Mouse (Mus musculus) cerebellum, postnatal 4 days (tissue): Measurements from ENCODE around the gene Apoc3.
A peak's percentile ranks its signal among the peaks of the same experiment; 100 is the strongest.

Experiments used
- DNase-seq, 2 experiments: peaks; one replicate each; pipeline ENCODE4 v3.0.0; 2022; ENCODE audit warnings: low spot score in 2 of 2, mixed read lengths in 1 of 2

Gene Apoc3

GRCm38 (mm10) chr9:46194809-46195208, 40.6 kb downstream of the Apoc3 start:
- DNase-seq = no peak

DNA sequence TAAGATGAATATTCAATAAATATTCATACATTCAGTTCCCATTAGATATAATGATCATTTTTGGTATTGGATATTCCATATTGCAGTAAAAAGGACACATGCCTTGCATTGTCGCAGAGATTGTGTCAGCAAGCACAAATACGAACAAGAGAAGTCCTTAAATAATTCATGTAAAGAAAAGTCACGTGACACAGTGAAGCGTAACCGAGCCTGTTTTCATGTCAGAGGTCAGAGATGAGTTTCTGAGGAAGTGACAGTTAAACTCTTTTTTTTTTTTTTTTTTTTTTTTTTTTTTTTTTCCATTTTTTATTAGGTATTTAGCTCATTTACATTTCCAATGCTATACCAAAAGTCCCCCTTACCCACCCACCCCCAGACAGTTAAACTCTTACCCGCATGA, 42.8 kb downstream of the Apoc3 start:
- no peak for DNase-seq

DNA sequence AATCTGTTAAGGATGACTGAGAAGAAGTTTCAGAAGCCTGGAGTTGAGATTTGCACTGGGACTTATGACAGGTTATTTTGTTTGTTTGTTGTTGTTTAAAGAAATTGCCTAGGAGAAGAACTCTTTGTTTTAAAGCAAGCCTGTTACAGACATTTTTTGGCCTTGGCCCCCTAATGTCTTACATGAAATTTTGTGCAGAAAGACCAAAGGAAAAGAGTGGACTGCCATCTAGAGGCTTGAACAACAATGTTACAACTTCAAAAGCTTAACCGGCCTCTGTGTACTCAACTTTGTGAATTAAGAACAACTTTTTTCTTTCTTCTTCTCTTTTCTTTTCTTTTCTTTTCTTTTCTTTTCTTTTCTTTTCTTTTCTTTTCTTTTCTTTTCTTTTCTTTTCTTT, 43.8 kb downstream of the Apoc3 start:
- DNase-seq = peak in 1 of 2 experiments; percentile 14

DNA sequence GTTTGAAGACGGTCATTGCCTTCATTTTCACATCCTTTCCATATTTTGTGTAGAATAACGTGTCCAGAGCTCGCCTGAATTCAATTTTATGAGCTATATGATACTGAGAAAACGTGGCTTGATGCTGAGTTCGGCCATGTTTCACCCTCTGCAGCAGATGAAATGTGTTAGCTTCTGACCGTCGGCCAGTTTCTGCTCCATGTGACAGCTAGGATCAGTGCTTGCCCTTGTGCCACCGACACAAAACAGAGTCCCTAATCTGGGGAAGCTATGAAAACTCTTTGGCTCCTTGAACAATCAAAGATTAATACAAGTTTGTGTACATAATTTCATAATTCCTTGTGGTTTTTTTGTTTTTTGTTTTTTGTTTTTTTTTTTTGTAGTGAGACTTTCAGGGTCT, 44.2 kb downstream of the Apoc3 start:
- DNase-seq = no peak

DNA sequence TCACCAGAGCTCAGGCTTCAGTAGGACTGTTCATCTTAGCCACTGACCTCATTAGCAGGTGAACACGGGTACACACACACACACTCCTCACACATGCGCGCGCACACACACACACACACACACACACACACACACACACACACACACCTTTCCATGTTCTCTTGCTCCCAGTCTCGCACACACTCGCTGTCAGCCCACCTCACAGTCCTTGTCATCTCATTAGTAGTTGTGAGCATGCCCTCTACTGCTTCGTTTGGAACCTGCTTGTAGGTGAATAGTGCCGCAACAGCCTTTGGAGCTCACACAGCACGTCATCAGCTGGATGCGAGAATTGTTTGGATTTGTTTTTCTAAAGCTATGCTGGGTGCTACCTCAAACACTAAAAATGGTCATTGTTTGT, 46.1 kb downstream of the Apoc3 start:
- no peak for DNase-seq

DNA sequence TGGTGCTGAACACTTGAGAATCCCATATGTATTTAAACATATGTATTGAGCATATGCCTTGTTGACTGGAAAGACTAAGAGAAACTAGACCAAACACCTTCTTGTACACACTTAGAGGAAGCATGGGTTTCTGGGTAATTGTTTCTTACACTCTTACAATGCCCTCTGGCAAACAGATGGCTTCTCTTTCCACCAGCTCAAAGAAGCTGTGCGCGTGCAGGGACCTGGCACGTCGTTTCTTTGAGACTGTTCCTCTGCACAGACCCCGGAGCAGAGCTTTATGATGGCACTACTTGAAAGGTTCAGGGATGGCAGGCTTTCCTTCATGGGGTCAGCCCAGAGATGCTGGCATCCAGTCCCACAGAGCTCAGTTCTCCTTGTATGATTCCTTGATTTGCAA, 46.5 kb downstream of the Apoc3 start:
- no peak for DNase-seq

DNA sequence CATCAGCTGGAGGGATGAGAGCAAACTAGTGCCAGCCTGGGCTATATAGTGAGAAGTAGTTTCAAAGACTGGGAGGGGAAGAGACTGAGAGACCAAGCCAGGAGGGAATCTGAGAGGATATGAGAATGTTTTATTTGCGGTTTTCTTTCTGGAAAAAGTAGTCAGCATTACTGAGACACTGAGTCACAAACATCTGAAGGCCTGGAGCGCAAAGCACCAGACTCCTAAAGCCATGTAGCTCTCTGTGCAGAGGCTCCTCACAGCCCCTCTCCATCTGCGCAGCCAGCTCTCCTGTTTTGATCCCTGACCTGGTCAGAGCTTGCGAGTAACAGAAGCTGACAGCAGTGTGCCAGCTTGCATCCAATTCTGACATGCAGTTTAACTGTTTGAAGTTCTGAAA, 47.1 kb downstream of the Apoc3 start:
- DNase-seq = no peak

DNA sequence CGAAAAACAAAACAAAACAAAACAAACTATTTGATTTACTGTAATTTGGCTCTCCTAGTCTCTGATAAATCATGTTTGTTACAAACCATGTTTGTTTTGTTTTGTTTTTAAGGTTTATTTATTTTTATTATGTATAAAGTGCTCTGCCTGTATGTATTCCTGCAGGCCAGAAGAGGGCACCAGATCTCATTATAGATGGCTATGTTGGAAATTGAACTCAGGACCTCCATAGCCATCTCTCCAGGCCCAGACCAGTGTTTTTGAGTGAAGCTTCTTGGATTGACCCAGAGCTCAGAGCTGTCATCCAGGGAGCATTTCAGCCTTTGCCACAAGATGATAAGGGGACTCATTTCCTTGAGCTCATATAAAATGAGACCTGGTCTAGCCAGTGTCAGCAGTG, 49.0 kb downstream of the Apoc3 start:
- DNase-seq = no peak

DNA sequence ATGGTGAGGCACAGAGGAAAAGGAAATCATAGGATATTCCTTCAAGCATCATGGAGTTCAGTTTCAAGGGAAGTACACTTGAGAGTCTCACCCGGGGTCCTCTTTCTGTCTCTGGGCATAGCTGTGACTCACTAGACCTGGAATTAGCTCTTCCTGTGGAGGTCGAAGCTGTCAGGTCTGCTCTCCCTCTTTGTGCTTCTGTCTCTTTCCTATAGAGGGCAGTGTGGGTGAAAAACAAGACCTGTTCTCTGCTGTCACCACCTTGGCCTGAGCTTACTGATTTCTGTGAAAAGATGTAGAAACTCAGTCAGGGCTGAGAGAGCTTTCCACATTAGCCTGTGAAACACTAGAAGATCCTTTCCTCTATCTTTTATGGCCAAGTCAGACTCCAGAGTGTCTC, 50.2 kb downstream of the Apoc3 start:
- DNase-seq = peak in 1 of 2 experiments; percentile 22

GRCm38 (mm10) chr9:46184542-46184941, 50.9 kb downstream of the Apoc3 start:
- no peak for DNase-seq
